Mouse (Mus musculus): ENCODE measurements around the gene Alpk1. TPM values are rescaled to one million over a fixed set of nuclear protein-coding genes. Genes with fewer than 3 reads are reported as not detected.

Gene Alpk1
- polyA plus RNA-seq (2015; fragmentation: Nextera tagmentation; extraction: Ambion mirVana), result 1.0 and 1.2 TPM in 2 replicates

- no peaks in the 10 kb centered on the region for H3K27me3 ChIP-seq (replicated peaks)
- peak within 1 kb of the TSS; percentile 71 for H3K4me2 ChIP-seq
- no peaks in the 10 kb centered on the region for H3K36me3 ChIP-seq
- H3K4me3 ChIP-seq, result peak within 1 kb of the TSS; percentile 57
- H3K9ac ChIP-seq, result peak within 1 kb of the TSS; percentile 73
- no peak; the same call in 1 of the 2 replicates for ATAC-seq (ENCODE audit: extremely low read depth, insufficient number of reproducible peaks, low FRiP score, low TSS enrichment)
- no peaks in the 10 kb centered on the region for H3K9me3 ChIP-seq
- H3K4me1 ChIP-seq, result peaks cover 7% of the 10 kb centered on the region; the same call in 1 of the 2 replicates
- peak within 1 kb of the TSS; percentile 53; the same call in 1 of the 2 replicates for H3K27ac ChIP-seq (replicated peaks)
- under 1% methylated on average over 24 of the region's 24 CpGs for WGBS
These were observed at the start of gene Alpk1 for GRCm38 (mm10) chr3:127780021-127780644. Gene Alpk1 (minus strand): TSS chr3:127780527.

GRCm38 (mm10) chr3:127827123-127827522 is 46.8 kb upstream of the Alpk1 start:
- Histone ChIP-seq H3K4me1 (peaks cover 13% of the 10 kb centered on the region), H3K36me3 (peaks cover 4% of the 10 kb centered on the region), H3K9me3 (no peaks in the 10 kb centered on the region), H3K27ac (replicated peaks) (peak overlapping the region; percentile 10), H3K4me3 (no peak overlapping the region), H3K9ac (0 out of 2 replicates have a peak overlapping the region, but pooled peaks have one; percentile 19), H3K27me3 (replicated peaks) (no peaks in the 10 kb centered on the region), H3K4me2 (peak overlapping the region; percentile 22)
- 26% methylated on average over 7 of the region's 7 CpGs for WGBS
- ATAC-seq (ENCODE audit: extremely low read depth, insufficient number of reproducible peaks, low FRiP score, low TSS enrichment), result no peak

DNA sequence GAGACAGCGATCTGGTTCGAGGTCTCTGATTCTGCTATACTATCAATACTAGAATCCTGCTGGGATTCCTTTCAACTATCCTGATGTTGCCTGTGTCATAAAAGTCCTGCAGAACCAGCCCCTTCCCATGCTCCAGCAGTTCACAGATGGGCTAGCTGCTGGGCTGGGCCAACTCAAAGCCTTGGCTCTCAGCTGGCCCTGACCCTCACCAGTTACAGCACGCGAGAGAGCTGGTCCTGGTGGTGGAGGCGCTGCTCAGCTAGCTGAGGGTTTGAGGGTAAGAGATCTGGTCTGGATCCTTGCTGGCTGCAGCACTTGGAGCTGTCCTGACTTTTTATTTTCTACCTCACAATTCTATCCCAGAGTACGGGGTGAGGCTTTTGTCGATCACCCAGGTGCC is 46.2 kb upstream of the Alpk1 start:
- peak overlapping the region; percentile 10; the same call in 1 of the 2 replicates for H3K27ac ChIP-seq (replicated peaks)
- 80% methylated on average over 7 of the region's 7 CpGs for WGBS
- peaks cover 13% of the 10 kb centered on the region for H3K4me1 ChIP-seq
- H3K36me3 ChIP-seq, result peaks cover 9% of the 10 kb centered on the region
- no peak overlapping the region for H3K9ac ChIP-seq
- H3K27me3 ChIP-seq (replicated peaks), result no peaks in the 10 kb centered on the region
- no peaks in the 10 kb centered on the region for H3K9me3 ChIP-seq
- no peak overlapping the region for H3K4me2 ChIP-seq
- ATAC-seq (ENCODE audit: extremely low read depth, insufficient number of reproducible peaks, low FRiP score, low TSS enrichment), result no peak
- H3K4me3 ChIP-seq, result no peak overlapping the region

DNA sequence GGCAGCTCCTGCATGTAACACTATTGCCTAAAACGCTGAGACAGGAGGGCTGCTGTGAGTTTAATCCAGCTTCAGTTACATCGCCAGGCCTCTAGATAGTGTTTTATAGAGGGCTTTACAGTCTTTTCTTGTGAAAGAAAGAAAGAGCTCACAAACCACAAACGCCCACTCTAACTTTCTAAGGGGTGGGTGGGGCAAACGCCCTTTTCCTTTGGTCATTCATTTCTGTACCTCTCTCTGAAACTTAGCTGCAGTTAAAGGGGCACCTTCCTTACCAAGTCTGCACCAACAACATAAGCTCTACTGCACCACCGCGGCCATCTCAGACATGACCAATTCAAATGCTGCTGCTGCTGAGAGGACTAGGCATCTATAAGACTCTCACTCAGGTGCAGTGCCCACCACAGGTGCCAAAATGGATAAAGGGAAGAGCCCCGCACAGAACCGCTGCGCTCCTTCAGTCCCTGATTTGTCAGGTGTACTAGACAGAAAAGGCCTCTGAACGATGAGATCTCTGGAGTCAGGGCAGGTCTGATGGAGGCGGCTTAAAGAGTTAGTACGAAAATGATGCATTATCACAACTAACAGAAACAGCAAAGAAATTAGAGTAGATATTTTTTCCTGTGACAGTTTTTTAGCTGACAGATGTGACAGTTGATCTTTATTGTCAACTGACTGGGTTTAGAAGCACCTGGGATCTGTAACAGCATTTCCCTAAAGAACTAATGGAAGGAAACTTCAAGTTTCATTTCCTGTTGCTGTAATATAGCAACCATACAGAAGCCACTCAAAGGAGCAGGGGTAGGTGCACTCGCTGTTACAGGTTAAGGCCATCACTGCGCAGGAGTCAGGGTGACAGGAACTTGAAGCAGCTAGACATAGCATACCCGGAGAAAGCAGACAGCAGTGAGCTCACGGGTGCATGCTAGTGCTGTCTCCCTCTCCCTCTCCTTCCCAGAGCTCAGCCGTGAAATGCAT is 43.8 kb upstream of the Alpk1 start:
- WGBS, result 84% methylated on average over 17 of the region's 17 CpGs
- Histone ChIP-seq H3K9ac (no peak overlapping the region), H3K36me3 (peaks cover 27% of the 10 kb centered on the region), H3K27ac (replicated peaks) (no peak overlapping the region), H3K4me1 (peaks cover 13% of the 10 kb centered on the region), H3K4me3 (no peak overlapping the region), H3K9me3 (no peaks in the 10 kb centered on the region), H3K27me3 (replicated peaks) (no peaks in the 10 kb centered on the region), H3K4me2 (no peak overlapping the region)
- no peak for ATAC-seq (ENCODE audit: extremely low read depth, insufficient number of reproducible peaks, low FRiP score, low TSS enrichment)

DNA sequence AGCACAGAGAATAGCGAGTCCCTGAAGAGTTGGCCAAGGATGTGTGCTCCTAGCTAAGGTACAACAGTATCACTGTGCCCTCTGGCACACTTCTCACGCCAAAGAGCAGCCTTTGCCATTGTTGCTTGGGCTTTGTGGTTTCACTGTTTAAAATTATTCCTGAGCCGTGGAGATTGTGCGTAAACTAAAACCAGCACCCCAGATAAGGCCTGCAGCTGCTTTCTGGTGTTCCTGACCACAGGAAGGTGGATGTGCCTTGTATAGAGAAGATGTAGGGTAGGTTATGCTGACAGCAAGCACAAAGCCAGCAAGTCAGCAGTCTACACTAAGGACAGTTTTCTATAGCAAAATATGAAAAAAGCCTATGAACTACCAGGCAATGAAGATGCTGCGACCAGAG is 40.9 kb upstream of the Alpk1 start:
- 75% methylated on average over 5 of the region's 5 CpGs for WGBS
- Histone ChIP-seq H3K9me3 (no peaks in the 10 kb centered on the region), H3K4me1 (no peaks in the 10 kb centered on the region), H3K4me3 (no peak overlapping the region), H3K4me2 (no peak overlapping the region), H3K27me3 (replicated peaks) (no peaks in the 10 kb centered on the region), H3K27ac (replicated peaks) (no peak overlapping the region), H3K9ac (no peak overlapping the region), H3K36me3 (peaks cover 41% of the 10 kb centered on the region)
- no peak for ATAC-seq (ENCODE audit: extremely low read depth, insufficient number of reproducible peaks, low FRiP score, low TSS enrichment)

- no peak overlapping the region for H3K9ac ChIP-seq
- no peaks in the 10 kb centered on the region for H3K27me3 ChIP-seq (replicated peaks)
- no peak for ATAC-seq (ENCODE audit: extremely low read depth, insufficient number of reproducible peaks, low FRiP score, low TSS enrichment)
- no peaks in the 10 kb centered on the region for H3K4me1 ChIP-seq
- no peaks in the 10 kb centered on the region for H3K9me3 ChIP-seq
- H3K4me3 ChIP-seq, result no peak overlapping the region
- H3K27ac ChIP-seq (replicated peaks), result no peak overlapping the region
- H3K4me2 ChIP-seq, result no peak overlapping the region
- WGBS, result 83% methylated on average over 1 of the region's 1 CpGs
- peaks cover 43% of the 10 kb centered on the region for H3K36me3 ChIP-seq
These were observed 40.1 kb upstream of the Alpk1 start for GRCm38 (mm10) chr3:127820400-127820799.

GRCm38 (mm10) chr3:127818694-127819663 is 38.7 kb upstream of the Alpk1 start:
- 73% methylated on average over 11 of the region's 11 CpGs for WGBS
- Histone ChIP-seq H3K27ac (replicated peaks) (no peak overlapping the region), H3K36me3 (peaks cover 45% of the 10 kb centered on the region), H3K9me3 (no peaks in the 10 kb centered on the region), H3K4me1 (no peaks in the 10 kb centered on the region), H3K9ac (no peak overlapping the region), H3K4me2 (no peak overlapping the region), H3K27me3 (replicated peaks) (no peaks in the 10 kb centered on the region), H3K4me3 (no peak overlapping the region)
- no peak for ATAC-seq (ENCODE audit: extremely low read depth, insufficient number of reproducible peaks, low FRiP score, low TSS enrichment)

DNA sequence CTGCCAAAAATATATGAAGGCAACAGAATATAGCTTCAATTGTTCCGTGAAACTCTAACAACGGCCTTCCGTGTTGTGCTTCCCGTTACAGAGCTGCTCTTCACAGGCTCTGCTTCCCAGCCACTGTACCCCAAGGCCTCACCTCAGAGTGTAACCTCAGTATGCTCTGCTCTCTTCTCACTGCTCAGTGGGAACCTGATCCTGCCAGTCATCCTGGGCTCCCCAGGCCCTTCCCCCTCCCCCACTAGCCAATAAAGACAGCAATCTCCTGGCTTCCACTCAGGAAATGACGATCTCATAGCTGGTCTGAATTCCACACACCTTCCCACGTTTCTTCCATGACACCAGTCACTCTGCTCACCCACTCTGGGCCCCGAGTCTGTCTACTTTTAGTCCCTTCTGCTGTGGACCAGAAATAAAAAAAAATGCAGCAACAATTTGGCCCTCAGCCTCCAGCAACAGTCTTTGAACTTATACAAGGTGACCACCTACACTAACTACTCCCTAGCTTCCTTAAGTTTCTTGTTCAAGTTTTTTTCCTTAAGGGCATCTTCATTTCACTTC is 36.9 kb upstream of the Alpk1 start:
- Histone ChIP-seq H3K4me3 (no peak overlapping the region), H3K36me3 (peaks cover 58% of the 10 kb centered on the region), H3K4me1 (no peaks in the 10 kb centered on the region), H3K27ac (replicated peaks) (no peak overlapping the region), H3K9ac (no peak overlapping the region), H3K4me2 (no peak overlapping the region), H3K27me3 (replicated peaks) (no peaks in the 10 kb centered on the region), H3K9me3 (no peaks in the 10 kb centered on the region)
- ATAC-seq (ENCODE audit: extremely low read depth, insufficient number of reproducible peaks, low FRiP score, low TSS enrichment), result no peak
- 66% methylated on average over 7 of the region's 7 CpGs for WGBS

DNA sequence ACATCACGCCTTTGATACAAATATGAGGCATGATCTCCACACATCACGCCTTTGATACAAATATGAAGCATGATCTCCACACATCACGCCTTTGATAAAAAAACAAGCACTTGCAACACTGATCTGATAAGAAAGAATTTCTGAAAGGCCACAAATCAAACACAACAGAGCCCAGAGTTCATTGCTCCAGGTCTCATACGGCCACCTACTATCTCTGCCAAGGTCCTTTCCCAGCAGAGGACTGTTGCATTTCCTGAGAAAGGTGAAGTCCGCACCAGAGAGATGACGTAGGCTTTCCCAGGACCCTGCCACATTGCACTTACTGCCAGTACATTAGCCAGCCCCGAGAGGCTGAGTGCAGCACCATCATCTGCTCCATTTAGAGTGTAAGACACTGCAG is 28.8 kb upstream of the Alpk1 start:
- Histone ChIP-seq H3K9me3 (no peaks in the 10 kb centered on the region), H3K4me3 (no peak overlapping the region), H3K27ac (replicated peaks) (no peak overlapping the region), H3K4me1 (peaks cover 5% of the 10 kb centered on the region; the same call in 1 of the 2 replicates), H3K9ac (no peak overlapping the region), H3K27me3 (replicated peaks) (no peaks in the 10 kb centered on the region), H3K36me3 (peaks cover 71% of the 10 kb centered on the region), H3K4me2 (no peak overlapping the region)
- ATAC-seq (ENCODE audit: extremely low read depth, insufficient number of reproducible peaks, low FRiP score, low TSS enrichment), result no peak
- WGBS, result 90% methylated on average over 7 of the region's 7 CpGs

- Histone ChIP-seq H3K9me3 (no peaks in the 10 kb centered on the region), H3K4me1 (peaks cover 8% of the 10 kb centered on the region; the same call in 1 of the 2 replicates), H3K36me3 (peaks cover 62% of the 10 kb centered on the region), H3K9ac (no peak overlapping the region), H3K27me3 (replicated peaks) (no peaks in the 10 kb centered on the region), H3K4me3 (no peak overlapping the region), H3K4me2 (no peak overlapping the region), H3K27ac (replicated peaks) (no peak overlapping the region)
- WGBS, result 90% methylated on average over 5 of the region's 5 CpGs
- no peak for ATAC-seq (ENCODE audit: extremely low read depth, insufficient number of reproducible peaks, low FRiP score, low TSS enrichment)
These were observed 27.5 kb upstream of the Alpk1 start for GRCm38 (mm10) chr3:127807846-127808245.

Data from heart, embryonic 13.5 days (tissue).